Mouse (Mus musculus) MEL (cell line): ENCODE measurements at regions not wholly inside any gene's neighbourhood (a gene's known extent, or its start where the extent isn't known, plus 50 kb on each side); places are given as distances from the start of the nearest gene placed in this dataset.

Experiments
- CTCF ChIP-seq, 3 experiments: IDR thresholded peaks in 2 of 3; conservative IDR thresholded peaks in 1 of 3; 2 replicates each; pipeline ENCODE4 v1.5.1; 2011 to 2012; ENCODE audit warnings: low read length in 3 of 3, low read depth in 2 of 3, mild to moderate bottlenecking in 2 of 3, improper control_type of control experiment in 1 of 3, inconsistent platforms in 1 of 3, mixed read lengths in 1 of 3, moderate library complexity in 1 of 3; ENCODE audit not compliant: control insufficient read depth in 1 of 3, insufficient read depth in 1 of 3, poor library complexity in 1 of 3, severe bottlenecking in 1 of 3
- E2F4 ChIP-seq: IDR thresholded peaks from 2 replicates; pipeline ENCODE4 v1.6.1; 2011; ENCODE audit warnings: low read depth, low read length, improper control_type of control experiment, borderline replicate concordance
- MAFK ChIP-seq: IDR thresholded peaks from 2 replicates; pipeline ENCODE4 v1.6.1; 2011; ENCODE audit warnings: low read depth, mild to moderate bottlenecking, low read length, improper control_type of control experiment, borderline replicate concordance
- MXI1 ChIP-seq: IDR thresholded peaks from 2 replicates; pipeline ENCODE4 v1.6.1; 2011; ENCODE audit warnings: mild to moderate bottlenecking, low read depth, low read length, improper control_type of control experiment
- MYC ChIP-seq: IDR thresholded peaks from 2 replicates; pipeline ENCODE4 v1.6.1; 2011; ENCODE audit warnings: low read depth, mild to moderate bottlenecking, low read length, improper control_type of control experiment, moderate library complexity
- NRF1 ChIP-seq: IDR thresholded peaks from 2 replicates; pipeline ENCODE4 v1.6.1; 2014; ENCODE audit warnings: low read depth, mild to moderate bottlenecking, inconsistent platforms, low read length, improper control_type of control experiment, moderate library complexity; ENCODE audit not compliant: poor library complexity, insufficient read depth, severe bottlenecking
- POLR2A ChIP-seq, 2 experiments: IDR thresholded peaks; 2 replicates each; pipeline ENCODE4 v1.6.1; 2011 to 2012; ENCODE audit warnings: low read length in 2 of 2, mild to moderate bottlenecking in 2 of 2, control low read depth in 1 of 2, improper control_type of control experiment in 1 of 2, low read depth in 1 of 2, moderate library complexity in 1 of 2; ENCODE audit not compliant: control insufficient read depth in 1 of 2, insufficient read depth in 1 of 2, poor library complexity in 1 of 2
- RCOR1 ChIP-seq: IDR thresholded peaks from 2 replicates; pipeline ENCODE4 v1.6.1; 2012; ENCODE audit warnings: low read depth, mild to moderate bottlenecking, inconsistent platforms, low read length, improper control_type of control experiment
- TBP ChIP-seq: IDR thresholded peaks from 2 replicates; pipeline ENCODE4 v1.8.0; 2011; ENCODE audit warnings: low read depth, low read length, improper control_type of control experiment

- TF ChIP-seq POLR2A (IDR thresholded peaks at IDR 0.05; ENCODE audit: control insufficient read depth in 1 of 2, insufficient read depth in 1 of 2, low read depth in 1 of 2, low read length in 2 of 2, poor library complexity in 1 of 2): no peak
- TF ChIP-seq MXI1: no peak
- no peak for TF ChIP-seq CTCF (IDR thresholded peaks at IDR 0.05 in 2 of 3, conservative IDR thresholded peaks at IDR 0.05 in 1 of 3; ENCODE audit: control insufficient read depth in 1 of 3, insufficient read depth in 1 of 3, low read depth in 2 of 3, low read length in 3 of 3, poor library complexity in 1 of 3, severe bottlenecking in 1 of 3)
- TF ChIP-seq TBP: no peak
- no peak for TF ChIP-seq E2F4
- TF ChIP-seq NRF1: no peak
- no peak for TF ChIP-seq MAFK
- no peak for TF ChIP-seq MYC
- TF ChIP-seq RCOR1: no peak
Measured at GRCm38 (mm10) chr6:47391014-47391802, 62.0 kb upstream of the Cul1 start.
